Mouse (Mus musculus): Measurements from ENCODE around the gene Sgcd. TPM values are rescaled to one million over a fixed set of nuclear protein-coding genes. Genes with fewer than 3 reads are reported as not detected.
"Not testable (repeated sequence)": the region's sequence is repeated elsewhere in the genome, so short reads cannot be mapped to it uniquely, and the experiment has no call there.

The Sgcd gene
- total RNA-seq, 2 experiments from 2014 or later = 15.3 to 17.9 TPM

DNA sequence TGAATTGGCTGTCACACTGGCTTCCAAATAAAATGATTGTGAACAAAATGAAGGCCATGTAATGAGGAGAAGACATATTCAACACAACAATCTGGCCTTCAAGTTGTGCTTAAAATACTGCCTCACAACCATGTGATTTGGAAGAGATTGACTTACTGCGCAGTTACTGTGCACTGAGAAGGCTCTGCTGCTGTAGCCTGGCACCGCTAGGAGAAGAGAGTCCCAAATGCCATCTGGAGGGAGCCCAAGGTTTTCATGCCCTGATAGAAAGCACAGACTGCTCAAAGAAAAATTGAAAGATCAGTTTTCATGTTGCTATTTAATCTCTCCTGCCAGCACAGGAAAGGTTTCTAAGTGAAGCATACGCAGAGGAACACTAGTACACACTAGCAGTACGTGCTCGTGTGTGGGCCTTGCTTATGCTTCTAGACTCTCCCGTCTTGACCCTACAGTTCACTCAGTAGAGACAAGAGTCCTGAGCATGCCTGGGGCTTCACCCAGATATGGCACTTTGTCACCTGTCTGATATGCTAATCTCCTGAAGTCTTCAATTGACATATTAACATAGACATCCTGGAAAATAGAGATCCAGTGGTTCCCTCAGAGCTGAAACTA, 184.6 kb downstream of the Sgcd start:
- DNase-seq (ENCODE audit: extremely low spot score in 1 of 2, low spot score in 2 of 2) = peak; percentile 22 to 39
- intact Hi-C loops (cut with DNase I) = no loop called here

DNA sequence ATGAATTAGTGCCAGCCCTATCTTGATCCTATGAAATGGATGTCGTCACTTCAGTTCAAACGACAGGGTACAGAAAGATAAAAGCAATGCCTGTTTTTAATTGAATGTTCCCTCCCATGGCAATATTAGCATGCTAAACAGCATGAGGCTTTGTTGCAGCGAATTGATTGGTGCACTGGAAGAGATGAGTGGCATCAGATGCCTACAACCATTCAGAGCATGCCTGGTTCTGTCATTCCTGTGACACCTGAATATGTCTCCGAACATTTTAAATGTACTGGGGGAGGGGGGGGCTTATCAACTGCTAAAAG, 210.9 kb downstream of the Sgcd start:
- intact Hi-C loops (cut with DNase I) = no loop called here
- no peak for DNase-seq (ENCODE audit: extremely low spot score in 1 of 2, low spot score in 2 of 2)

DNA sequence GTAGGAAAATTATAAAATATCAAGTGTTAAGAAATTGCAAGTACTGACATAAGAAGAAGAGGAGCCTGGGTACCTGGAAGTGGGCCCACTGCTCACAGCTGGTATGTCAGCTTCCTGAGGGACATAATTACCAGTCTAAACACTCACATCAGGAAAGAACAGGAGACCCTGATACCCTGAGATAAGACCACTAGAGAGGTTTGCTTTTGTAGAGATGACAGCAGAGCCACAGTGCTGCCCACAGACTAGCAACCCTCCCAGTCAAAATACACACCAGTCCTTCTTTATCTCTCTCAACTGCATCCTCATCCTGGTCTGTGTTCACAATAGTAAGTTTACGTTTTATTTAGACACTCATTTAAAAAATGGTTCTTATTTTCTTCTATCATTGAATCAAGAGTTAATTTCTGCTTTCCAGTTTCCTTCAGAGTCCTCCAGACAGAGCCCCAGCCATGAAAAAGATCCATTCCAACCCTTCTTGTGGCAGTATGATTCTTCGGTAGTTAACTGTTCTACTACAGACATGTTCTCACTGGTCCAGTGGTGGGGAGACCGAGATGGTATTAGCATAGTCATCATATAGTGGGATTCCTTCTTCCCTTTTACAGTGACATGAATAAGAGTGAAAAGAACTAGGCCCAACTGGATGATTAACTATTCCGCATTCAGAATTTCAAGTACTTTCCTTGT, 211.4 kb downstream of the Sgcd start:
- intact Hi-C loops (cut with DNase I) = no loop called here
- no peak for DNase-seq (ENCODE audit: extremely low spot score in 1 of 2, low spot score in 2 of 2)

DNA sequence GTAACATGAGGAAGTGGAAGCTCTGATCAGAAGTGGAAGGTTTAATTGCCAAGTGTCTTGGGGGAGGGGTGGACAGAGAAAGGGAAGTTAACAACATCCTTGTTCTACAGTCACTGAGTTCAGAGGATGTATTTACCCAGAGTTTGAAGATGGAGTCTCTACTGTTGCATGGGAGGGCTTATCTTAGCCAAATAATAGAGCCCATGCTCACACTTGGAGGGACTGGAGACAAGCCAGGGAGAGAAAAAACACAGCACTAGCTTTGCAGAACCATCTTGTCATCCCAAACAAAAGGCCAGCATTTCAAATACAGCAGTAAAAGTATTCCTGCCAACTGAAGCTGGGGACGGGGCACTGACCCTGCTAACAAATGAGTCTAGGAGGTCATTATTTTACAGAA, 212.8 kb downstream of the Sgcd start:
- DNase-seq (ENCODE audit: extremely low spot score in 1 of 2, low spot score in 2 of 2) = no peak
- intact Hi-C loops (cut with DNase I) = no loop called here

DNA sequence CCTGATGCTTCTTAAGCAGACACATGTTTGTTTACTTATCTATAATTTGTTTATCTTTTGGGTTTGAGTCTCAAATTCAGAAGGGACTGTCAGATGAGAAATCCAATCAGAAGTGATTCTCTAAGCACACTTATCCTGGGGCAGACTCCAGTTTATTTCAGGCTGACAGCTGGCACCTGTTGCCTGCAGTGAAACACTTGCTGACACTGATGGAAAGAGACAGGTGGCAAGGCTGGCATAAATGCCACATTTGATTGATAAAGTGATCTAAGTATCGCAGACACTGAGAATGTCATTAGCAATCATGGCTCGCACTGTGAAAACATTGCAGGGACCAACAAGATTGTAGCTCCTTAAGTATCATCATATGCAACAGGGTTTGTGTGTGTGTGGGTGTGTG, 222.9 kb downstream of the Sgcd start:
- DNase-seq (ENCODE audit: extremely low spot score in 1 of 2, low spot score in 2 of 2) = no peak
- intact Hi-C loops (cut with DNase I) = no loop called here

DNA sequence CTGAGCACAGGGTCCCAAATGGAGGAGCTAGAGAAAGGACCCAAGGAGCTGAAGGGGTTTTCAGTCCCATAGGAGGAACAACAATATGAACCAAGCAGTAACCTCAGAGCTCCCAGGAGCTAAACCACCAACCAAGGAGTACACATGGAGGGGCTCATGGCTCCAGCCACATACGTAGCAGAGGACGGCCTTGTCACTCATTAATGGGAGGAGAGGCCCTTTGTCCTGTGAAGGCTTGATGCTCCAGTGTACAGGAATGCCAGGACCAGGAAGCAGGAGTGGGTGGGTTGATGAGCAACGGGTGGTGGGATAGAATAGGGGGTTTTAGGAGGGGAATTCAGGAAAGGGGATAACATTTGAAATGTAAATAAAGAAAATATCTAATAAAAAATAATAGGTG, 225.2 kb downstream of the Sgcd start:
- DNase-seq (ENCODE audit: extremely low spot score in 1 of 2, low spot score in 2 of 2); intact Hi-C loops (cut with DNase I): not testable (repeated sequence)

DNA sequence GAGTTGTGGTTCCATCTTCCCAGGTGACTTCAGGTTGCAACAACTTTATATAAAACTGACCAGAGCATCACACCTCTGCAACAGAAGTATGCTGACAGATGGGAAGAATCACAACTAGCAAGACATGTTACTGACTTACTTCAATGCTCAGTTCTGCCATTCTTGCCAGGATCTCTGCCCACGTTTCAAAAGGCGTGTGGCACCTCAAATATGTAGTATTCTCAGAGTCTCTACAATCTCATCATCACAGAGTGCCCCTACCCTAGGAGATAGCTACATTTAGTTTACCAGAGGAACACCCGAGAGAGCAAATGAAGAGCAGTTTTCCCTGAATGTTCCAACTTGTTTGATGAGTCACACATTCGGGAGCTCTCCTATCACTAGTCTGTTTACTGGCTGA, 229.8 kb downstream of the Sgcd start:
- DNase-seq (ENCODE audit: extremely low spot score in 1 of 2, low spot score in 2 of 2) = no peak
- intact Hi-C loops (cut with DNase I) = no loop called here

DNA sequence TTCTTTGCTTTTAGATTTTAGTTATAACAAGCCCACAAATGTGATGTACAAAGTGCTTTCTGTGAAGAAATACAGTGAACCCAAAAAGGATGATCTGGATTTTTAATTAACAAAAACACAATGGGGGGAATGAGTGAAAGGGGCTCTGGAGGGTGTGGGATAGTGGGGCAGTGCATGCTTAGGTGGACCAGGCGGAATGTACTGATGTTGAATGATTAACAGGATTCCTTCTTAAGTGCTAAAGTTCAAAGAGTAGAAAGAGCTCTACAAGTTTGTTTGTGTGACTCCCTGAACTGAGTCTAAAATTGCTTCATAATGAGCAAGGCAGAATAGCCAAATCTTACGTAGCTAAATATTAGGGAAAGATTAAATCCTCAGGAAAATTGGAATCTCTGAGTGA, 246.0 kb downstream of the Sgcd start:
- DNase-seq (ENCODE audit: extremely low spot score in 1 of 2, low spot score in 2 of 2) = no peak
- intact Hi-C loops (cut with DNase I) = no loop called here

DNA sequence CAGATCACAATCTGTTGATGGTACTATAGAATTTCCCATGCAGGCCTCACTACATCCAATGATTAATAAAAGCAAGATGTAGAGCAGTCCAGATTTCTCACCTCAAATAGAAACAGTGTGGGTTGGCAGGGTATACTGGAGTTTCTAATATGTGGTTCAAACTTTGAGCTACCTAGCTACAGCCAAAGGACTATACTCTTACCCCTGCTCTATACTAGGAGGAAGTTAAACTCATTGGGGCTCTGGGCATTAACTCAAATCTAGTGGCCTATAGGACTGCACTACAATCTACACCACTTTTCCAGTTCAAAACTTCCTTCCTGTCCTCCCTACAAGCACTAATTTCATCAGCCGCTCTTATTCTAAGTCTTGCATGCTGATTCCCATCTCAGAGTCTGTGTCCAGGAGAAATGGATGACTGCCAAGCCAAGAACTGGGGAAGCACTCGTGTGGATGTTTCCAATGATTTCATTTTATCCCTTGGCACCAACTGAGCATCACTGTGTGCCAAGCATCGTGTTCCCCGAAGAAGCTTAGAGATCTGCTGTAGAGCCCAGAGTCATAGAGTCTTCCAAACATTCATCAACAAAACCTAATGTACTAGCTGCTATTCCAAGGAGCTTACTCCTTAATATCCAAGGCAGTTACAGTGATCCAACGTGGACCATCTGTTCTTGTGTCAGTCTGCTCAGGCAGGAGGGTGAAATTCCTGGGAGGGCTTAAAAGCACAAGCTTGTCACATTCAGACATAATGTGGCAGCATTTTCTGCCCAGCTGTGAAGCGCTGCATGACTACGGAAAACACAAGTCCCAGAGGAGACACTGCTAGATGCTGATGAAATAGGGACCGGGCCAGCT, 283.6 kb downstream of the Sgcd start:
- intact Hi-C loops (cut with DNase I) = no loop called here
- DNase-seq (ENCODE audit: extremely low spot score in 1 of 2, low spot score in 2 of 2) = peak in 1 of 2 experiments; percentile 28

DNA sequence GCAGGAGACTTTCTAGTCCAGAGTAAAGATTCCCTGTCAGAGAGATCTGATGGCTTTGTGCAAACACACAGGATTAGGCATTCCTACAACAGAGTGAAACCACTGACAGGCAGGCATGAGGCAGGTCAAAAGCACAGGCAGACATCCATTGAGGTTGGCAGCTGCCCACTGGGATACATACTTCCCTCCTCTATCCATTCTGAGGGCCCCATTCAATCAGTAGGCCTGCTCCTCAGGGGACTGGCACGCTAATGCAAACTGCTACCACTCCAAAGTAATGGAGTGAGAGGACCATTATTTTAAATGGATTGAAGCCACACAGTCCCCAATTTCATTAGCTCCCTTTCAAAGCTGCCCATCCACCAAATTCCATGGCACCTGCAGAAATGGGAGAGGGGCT, 293.2 kb downstream of the Sgcd start:
- no peak for DNase-seq (ENCODE audit: extremely low spot score in 1 of 2, low spot score in 2 of 2)
- intact Hi-C loops (cut with DNase I) = no loop called here

DNA sequence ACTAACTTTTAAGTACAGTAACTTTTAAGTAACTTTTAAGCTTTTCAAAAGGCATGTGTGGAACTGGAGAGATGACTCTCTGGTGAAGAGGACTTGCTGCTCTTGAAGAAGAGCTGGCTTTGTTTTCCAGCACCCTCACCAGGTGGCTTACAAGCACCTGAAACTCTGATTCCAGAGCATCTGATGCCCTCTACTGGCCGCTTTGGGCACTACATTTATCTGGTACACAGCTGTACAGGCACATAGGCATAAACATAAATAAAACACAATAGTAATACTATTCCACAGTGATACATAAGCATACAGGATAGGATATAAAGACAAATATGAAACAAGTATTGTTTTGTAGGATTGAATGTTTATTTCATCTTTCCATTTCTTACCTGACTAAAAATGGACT, 330.6 kb downstream of the Sgcd start:
- intact Hi-C loops (cut with DNase I) = no loop called here
- DNase-seq (ENCODE audit: extremely low spot score in 1 of 2, low spot score in 2 of 2) = peak in 1 of 2 experiments; percentile 25

DNA sequence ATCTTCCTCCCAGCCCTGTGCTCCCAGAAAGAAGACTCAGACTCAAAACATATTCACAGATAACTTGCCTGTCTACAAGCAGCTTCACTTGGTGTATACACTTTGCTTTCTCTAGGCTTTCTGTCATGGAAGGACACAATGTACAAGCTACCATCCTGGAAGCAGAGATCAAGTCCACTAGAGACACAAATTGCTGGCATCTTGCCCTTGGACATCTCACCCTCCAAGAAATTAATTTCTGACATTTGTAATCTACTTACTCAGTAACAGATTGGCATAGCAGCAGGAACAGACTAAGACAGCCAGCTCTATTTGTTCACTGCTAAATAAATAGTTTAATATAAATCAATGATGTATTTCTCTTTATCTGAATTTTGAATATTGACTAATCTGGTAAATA, 342.9 kb downstream of the Sgcd start:
- intact Hi-C loops (cut with DNase I) = no loop called here
- DNase-seq (ENCODE audit: extremely low spot score in 1 of 2, low spot score in 2 of 2) = no peak

DNA sequence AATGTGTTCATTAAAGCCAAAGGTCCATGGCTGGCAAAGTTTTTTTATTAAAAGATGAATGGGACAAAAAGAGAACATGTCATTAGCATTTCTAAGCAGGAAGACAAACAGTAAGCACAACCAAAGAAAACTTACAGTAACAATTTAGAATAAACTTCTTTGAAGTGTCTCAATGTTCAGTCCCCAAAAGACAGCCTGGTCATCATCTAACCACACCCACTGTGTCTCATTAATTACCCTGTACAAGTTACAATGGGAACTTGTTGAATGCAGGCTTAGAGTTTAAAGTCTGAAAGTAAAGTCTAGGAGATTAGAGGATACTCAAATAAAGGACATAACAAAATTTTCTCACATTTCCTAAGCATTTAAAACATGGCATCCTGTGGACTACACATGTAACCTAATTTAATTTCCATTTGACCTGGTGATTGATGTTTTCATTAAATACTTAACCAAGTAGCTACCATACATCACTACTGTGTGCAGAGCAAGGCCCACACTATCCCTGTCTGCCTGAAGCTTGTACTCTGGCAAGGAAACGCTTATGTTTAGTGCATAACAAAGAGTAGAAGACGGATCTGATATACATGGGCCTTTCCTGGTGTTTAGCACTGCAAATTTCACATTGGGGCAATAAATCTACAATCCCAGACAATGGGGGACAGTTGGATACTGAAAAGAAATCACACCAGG, 347.1 kb downstream of the Sgcd start:
- DNase-seq (ENCODE audit: extremely low spot score in 1 of 2, low spot score in 2 of 2) = no peak
- intact Hi-C loops (cut with DNase I) = no loop called here

DNA sequence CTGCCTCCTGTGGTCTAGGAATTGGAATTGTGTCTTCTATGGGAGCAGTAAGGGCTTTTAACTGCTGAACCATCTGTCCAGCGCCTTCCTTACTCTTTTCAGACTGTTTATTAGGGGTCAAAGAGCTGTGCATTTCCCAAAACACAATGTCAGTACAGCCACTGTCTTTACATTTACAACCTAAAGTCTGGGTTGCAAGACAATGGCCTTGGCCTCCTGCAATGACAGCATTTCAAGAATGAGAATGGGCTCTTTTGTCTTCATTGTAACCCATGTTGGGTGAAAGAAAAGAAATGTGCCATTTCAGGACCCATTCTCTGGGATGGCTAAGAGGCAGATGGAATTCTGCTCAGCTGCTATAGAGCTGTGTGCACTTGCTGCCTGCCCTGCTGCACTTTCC, 348.2 kb downstream of the Sgcd start:
- no peak for DNase-seq (ENCODE audit: extremely low spot score in 1 of 2, low spot score in 2 of 2)
- intact Hi-C loops (cut with DNase I) = no loop called here

DNA sequence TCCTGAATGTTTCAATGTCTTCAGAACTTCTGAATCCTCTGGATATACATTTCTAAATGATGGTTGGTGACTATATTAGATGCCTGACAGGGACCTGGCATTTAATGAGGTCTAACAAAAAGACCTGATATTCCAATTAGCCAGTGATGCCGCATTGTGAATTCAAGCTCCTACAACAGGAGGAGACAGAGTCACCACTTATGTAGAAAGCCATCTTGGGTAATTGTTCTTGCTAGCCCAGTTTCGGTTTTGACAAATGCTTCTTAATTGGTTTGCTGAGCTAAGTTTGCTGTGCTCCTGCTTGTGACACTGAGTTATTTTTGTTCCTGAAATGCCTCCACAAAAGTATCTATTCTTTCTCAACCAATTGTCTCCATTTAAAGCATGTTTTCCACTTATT, 358.6 kb downstream of the Sgcd start:
- DNase-seq (ENCODE audit: extremely low spot score in 1 of 2, low spot score in 2 of 2) = no peak
- intact Hi-C loops (cut with DNase I) = no loop called here

DNA sequence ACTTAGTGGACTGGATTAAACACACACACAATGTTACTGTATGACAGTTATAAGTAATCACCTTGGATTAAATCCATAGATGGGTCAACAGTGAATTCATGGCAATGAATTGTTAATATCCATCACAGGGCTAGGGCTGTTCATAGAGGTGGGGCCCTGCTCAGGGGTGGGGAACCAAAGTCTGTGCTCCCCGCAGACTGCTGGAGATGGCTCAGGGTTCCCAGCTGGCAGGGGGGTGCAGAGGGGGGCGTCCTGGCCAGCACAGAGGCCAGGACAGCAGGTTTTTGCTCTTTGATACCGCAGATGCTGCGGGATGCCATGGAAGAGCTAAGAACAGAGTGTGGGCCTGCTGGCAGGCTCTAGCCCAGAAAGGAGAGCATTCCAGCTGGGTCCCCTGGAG, 378.9 kb downstream of the Sgcd start:
- DNase-seq (ENCODE audit: extremely low spot score in 1 of 2, low spot score in 2 of 2) = no peak
- intact Hi-C loops (cut with DNase I) = no loop called here

DNA sequence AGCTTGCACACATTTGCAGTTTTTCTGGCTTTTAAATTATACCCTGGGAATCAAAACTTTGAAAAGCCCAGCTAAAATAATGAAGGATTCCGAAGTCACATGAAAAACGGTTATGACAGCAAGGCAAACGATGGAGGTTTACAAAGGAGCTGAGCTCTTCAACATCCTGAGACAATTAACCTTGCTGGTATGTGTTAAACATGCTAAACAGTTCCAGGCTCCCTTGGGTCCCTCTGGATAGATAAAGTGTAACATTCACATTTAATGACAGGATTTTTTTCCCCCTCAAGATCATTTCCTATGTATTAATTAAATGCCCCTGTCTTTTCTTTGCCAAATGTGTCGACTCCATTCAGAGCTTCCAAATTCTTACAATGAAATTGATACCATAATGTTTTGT, 414.1 kb downstream of the Sgcd start:
- DNase-seq (ENCODE audit: extremely low spot score in 1 of 2, low spot score in 2 of 2) = no peak
- intact Hi-C loops (cut with DNase I) = no loop called here

DNA sequence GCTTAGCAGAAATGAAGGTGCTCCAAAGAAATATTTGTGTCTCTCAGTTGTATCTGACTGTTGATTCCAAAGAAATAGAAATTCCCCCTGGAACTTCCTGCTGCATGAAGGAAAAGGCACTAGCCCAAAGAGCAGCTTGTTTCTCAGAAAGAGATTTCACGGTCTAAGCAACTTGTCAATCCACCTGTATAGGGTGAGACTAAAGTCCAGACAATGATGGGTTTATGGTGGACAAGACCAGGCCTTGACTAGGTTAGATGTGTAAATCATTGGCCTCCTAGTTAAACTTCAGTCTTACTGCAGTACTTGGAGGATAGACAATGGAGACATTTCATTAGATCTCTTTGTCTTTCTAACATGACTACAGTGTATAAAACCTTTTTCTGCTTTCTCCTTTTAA, 420.3 kb downstream of the Sgcd start:
- DNase-seq (ENCODE audit: extremely low spot score in 1 of 2, low spot score in 2 of 2) = no peak
- intact Hi-C loops (cut with DNase I) = no loop called here

DNA sequence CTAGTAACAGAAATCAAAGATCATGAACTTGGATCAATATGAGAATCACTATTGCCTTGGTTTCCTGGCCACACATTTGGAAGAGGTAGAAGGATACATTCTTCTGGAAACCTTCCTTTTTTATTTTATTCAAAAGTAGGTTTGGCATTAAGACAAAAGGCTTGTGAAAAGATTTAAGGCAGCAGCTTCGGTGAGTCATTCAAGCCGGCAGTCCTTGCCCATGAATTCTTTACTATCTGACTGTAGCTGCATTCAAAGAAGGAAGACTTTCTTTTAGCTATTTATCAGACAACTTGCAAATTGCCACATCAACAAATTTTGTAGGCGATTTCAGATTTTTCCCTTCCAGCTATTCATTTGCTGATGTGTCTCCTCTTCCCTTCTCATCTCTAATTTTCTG, 422.6 kb downstream of the Sgcd start:
- intact Hi-C loops (cut with DNase I) = no loop called here
- no peak for DNase-seq (ENCODE audit: extremely low spot score in 1 of 2, low spot score in 2 of 2)

DNA sequence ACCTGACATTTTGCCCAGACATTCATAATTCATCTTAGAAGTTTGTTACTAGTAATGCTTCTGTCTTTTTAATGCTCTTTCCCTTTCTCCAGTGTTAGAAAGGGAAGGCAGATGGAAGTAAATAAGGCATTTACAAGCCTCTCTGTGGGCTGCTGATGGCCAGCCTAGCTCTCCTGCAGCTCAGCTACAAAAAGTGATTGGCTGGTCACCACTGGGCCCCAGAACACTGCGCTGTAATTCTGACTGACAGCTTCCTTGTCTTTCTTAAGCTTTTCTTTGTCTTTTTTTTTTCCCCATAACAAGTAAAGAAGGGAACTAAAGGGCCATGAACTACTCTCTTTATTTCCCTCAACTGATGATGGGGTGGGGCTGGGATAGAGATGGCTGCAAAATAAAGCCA, 463.9 kb downstream of the Sgcd start:
- intact Hi-C loops (cut with DNase I) = no loop called here
- DNase-seq (ENCODE audit: extremely low spot score in 1 of 2, low spot score in 2 of 2) = no peak
